Mouse (Mus musculus) gastrocnemius, postnatal 14 days (tissue): ENCODE results near the gene Naa50. TPM values are rescaled to one million over a fixed set of nuclear protein-coding genes. Genes with fewer than 3 reads are reported as not detected.

Experiments used
- DNase-seq: peaks from one replicate; pipeline ENCODE4 v3.0.0; 2021; ENCODE audit warnings: mixed read lengths
- intact Hi-C: fragments of 180-260 bp; cut with DNase I; formaldehyde crosslinking; loops from one replicate; pipeline ENCODE4 v1.15.1; 2025; ENCODE audit warnings: low total_unique reads
- long read RNA-seq, 2 experiments: library from polyadenylated mRNA; stranded (forward); transcript quantifications; one replicate each; pipeline ENCODE4 v2.0.0; 2021
- total RNA-seq, 2 experiments: library from RNA; stranded (reverse); gene quantifications; 2 replicates each; pipeline ENCODE4 v1.2.3; 2021

The Naa50 gene
- total RNA-seq: 100 to 1,000 TPM; 175 to 187 TPM
- long read RNA-seq, experiment 1, full-length matches to known transcripts: 145 of 158 reads
- long read RNA-seq, experiment 1, partial matches to known transcripts: 1 of 158 reads
- long read RNA-seq, experiment 1, other reads (novel, unspliced or antisense): 12 of 158 reads
- long read RNA-seq, experiment 2, full-length matches to known transcripts: 140 of 157 reads
- long read RNA-seq, experiment 2, partial matches to known transcripts: 1 of 157 reads
- long read RNA-seq, experiment 2, other reads (novel, unspliced or antisense): 16 of 157 reads

DNA sequence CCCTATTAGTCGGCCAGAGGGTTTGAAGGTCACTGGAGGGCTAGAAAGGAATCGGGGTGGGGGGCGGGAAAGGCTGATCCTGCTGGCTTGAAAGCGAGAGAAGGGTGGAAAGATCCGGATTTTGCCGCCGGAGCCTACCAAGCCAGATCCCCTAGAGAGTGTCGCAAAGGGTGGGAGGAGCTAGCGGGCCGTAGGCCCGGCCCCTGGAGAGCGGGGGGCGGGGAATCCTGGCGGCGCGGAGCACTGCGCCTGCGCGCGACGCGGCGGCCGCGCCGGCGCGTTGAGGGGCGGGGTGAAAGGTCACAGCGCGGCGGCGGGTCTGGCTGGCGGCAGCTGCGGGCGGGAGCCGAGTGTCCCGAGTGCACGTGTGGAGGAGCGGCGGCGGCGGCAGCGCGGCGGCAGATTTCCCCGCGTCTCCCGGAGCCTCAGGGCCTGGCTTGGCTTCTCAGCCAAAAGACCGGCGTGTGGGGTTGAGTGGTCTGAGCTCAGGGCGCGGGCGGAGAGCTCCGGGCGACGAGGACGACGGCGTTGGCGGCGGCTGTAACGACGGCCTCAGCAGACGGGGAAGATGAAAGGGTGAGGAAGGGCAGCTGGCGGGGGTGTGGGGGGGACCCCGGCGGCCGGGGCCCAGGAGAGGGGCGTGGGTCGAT lies at the start of gene Naa50, which contains the start of gene Atp6v1a:
Gene Naa50 (plus strand): TSS at position 295 of the 650 bp plus-strand sequence.
Gene Atp6v1a (minus strand): TSS at position 170 of the 650 bp plus-strand sequence.
- DNase-seq: peak; percentile 92
- intact Hi-C loops: no loop called here

DNA sequence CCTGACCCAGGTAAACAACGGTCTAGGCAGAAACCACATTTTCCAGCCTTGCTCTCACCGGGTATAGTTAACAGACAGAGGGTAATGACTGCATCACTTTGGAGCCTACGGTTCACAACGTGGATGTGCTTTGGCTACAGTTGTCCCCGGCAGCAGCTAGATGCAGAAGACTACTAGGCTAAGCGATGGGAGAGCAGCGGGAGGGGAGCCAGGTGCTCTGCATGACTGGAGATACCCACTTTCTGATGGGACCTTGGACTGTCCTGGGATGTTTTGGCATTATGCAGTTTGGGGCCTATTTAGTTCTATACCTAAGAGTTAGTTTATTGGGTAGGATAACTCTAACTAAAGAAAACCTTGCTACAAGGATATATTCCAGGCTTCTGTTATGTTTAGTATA lies 40.3 kb upstream of the Naa50 start:
- no peak for DNase-seq
- intact Hi-C loops: no loop called here

DNA sequence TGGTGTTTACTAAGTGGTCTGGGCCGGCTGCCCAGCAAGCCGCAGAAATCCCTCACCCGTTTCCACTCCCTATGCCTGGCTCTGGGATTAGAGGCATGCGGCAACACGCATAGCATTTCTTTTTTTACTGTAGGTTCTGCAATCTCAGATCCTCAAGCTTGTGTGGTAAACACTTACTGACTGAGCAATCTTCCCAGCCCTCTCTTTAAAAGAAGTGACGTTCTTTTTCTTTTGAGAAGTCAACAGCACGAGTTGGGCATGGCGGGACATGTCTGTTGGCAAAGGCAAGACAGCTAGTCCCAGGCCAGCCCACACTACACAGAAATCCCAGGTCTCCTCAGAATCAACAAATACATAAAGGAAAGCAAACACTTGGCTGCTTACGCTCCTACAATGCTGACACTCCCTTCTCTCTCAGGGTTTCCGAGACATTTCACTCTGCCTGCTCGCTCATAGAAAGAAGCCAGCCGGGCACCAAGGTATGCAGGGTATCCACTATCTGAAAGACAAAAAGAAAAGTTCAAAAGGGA lies 38.4 kb upstream of the Naa50 start:
- no peak for DNase-seq
- intact Hi-C loops: no loop called here

DNA sequence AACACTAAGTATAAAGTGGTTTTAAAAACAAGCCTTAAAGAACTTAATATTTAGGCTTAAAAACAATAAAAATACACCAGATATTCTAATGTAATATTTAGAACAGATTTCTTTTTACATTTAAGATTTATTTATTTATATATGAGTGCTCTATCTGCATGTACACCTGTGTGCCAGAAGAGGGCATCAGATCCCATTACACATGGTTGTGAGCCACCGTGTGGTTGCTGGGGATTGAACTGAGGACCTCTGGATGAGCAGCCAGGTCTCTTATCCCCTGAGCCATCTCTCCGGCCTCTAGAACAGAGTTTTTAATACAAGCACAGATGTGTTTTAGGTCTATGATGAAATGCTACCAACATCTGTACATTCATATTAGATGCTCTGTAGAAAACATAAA lies 36.7 kb upstream of the Naa50 start:
- intact Hi-C loops: no loop called here
- DNase-seq: no peak

DNA sequence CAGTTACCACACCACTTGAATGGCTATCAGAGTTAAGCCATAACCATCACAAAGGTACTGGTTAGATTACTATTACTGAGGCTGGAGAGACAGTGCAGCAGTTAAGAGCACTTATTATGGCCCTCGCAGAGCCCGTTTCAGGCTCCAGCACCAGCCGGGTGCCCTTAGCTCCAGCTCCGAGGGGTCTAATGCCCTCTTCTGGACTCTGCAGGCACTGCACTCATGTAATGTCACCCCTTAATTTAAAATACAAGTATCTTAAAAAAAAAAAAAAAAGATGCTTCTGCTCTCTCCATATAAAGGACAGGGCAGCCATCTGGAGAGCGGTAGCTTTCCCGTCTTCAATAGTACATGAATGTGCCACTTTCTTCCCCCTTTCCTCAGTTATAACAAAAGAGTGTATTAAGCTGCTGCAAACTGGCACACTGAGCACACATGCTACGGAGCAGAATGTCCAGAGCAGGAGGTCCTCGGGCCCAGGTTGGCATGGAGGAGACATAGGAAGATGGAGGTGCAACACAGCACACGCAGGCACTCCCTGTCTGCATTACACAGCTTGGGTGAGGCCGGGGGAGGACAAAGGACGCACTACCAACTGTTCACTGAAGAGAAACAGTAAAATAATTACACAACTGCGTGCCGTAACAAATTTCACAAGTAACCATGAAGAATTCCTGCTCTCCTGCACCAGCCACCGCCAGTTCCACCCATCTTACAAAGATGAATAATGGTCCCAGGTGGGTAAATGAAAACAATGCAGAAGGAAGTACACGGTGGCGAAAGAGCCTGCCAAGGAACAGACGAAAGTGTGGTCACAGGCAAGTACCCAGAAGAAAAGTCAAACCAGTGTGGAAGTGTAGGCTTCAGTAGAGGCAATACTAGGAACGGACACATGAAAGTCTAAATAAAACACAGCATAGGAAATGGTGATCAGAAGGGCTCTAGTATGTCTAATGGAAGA lies 35.5 kb upstream of the Naa50 start:
- intact Hi-C loops: no loop called here
- no peak for DNase-seq

DNA sequence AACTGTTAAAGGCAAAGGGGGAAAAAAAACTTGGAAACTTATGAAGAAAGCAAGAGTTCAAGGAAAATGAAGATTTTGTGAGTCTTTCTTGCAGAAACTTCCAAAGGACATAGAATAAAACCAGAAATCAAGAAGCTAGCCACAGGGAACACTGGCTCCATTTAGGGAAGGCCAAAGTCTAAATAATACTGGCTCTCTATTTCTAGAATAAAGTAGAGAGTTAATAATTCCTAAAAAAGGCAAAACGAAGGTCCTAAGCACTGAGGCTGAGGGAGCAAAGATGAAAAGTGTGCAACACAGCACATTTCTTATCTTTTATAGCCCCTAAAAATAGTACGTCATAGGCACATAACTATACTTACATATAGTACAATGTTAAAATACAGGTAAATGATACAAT lies 34.4 kb upstream of the Naa50 start:
- intact Hi-C loops: no loop called here
- DNase-seq: no peak

DNA sequence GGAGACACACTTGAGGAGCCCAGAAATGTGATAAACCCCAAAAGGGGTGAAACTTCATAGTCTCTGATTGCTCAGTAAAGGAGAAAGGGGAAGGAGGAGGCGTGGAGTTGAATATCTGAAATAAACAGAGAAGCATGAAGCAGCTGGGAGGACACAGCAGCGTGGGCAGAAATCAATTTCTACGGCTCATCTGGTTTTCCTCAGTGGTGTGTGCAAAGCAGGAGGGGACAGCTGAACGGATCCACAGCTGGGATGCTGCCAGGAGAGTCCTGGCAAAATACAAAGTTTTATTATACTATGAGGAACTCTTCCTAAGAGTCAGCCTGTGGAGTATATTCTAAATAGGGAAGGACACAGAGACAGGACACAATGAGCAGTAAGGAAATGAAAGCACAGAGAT lies 30.6 kb upstream of the Naa50 start:
- intact Hi-C loops: no loop called here
- DNase-seq: peak; percentile 37

DNA sequence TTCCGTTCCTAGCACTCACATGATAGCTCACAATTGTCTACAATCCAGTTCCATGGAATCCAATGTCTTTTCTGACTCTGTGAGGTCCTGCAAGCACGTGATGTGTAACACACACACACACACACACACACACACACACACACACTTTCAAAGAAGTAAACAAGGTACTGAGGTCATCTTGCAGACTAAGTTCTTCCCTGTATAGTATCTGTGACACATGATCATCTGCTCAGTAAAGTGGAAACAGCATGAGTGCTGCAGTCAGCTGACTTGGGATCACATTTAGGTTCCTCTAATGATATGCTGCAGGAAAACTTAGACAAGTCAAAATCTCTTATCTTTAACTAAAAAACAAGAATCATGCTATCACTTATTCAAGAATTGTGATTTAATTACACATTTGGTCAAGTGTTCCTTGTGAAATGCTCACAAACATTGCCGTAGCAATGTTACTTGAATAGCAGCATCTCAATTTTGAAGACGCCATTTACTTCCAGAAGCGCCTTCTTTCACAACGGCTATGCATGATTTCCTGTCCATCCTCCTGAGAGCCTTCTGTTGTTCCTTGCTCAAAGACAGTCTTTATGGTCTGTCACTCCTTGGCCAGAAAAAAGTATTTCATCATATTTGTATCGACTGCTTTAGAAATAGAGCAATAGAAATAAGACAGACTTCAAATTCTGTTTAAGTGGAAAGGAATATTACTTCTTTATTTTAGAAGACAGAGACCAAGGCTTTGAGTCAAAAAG lies 19.7 kb upstream of the Naa50 start:
- intact Hi-C loops: no loop called here
- DNase-seq: no peak

DNA sequence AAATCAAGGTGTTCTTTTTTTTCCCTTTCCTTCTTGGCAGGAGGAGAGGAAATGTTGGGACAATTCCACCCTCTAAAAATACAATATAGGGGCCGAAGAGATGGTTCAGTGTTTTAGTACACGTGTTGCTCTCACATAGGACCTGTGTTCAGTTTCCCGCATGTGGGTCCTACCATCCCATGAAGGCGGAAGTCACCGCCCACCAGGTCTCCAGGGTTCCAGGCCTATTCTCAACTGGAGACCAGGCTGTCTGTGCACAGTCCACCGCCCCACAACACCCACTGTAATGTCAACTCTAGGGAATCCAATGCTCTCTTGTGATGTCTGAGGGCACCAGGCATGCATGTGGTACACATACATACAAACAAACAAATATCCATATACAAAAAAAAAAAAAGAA lies 17.5 kb upstream of the Naa50 start:
- DNase-seq: no peak
- intact Hi-C loops: no loop called here

DNA sequence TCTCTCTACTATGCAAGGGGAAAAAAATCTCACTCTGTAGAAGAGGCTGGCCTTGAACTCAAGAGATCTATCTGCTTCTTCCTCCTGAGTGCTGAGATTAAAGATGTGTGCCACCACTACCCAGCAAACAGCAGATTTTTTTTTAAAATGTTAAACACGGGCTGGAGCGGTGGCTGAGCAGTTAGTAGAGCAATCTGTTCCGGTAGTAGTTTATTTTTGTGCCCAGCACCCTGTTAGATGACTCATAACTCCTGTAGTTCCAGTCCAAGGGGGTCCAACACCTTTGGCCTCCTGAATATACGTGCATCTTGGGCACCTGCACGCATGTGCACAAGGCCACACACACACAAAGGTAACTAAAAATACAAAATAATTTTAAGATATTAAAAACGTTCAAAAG lies 17.1 kb upstream of the Naa50 start:
- DNase-seq: no peak
- intact Hi-C loops: no loop called here

DNA sequence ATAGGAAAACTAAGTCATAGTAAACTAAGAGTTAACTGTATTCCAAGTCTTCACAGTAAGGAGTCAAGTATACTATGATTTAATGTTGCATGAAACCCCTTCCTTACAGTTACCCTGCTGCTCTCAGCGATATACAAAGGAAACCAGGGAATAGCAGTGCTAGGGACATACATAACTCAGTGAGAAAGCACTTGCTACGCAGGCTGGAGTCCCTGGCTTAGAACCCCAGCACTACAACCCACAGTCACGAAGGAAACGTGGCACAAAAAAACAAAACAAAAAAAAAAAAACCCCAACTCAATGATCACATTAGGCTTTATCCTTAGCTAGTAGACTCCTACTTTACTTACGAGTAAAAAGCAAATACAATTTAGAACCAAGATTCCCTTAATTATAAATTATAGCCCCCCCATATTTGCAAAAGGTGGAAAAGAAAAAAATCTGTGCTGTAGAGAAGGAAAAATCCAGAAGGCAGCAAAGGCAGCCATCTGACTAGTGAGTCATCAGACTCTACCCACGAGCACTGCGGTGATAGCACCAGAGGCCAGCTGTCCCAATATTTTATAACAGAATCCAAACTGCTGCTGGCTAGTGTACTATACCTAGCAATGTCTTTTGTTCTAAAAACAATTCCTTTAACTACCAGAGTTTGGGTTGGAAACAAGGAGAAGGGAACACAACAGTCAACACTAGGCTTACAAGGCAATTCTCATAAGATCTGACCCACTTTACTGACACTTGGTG lies 16.5 kb upstream of the Naa50 start:
- no peak for DNase-seq
- intact Hi-C loops: no loop called here

DNA sequence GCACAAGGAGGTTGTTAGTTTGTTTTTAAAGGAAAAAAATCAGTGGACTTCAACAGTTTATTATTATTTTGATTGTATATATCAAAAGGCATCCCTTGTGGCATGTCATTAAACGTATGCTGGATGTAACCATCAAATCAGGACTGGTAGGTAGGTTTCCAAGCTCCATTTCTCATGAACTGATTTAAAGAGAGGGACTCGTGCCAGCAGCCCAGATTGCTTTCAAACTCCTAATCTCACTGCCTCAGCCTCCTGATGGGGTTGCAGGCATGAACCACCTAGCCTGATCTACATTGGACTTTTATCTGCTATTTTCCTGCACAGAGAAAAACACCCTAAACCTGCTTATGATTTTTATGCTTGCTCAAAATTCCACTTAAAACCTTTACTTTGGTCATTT lies 15.8 kb upstream of the Naa50 start:
- DNase-seq: no peak
- intact Hi-C loops: no loop called here

DNA sequence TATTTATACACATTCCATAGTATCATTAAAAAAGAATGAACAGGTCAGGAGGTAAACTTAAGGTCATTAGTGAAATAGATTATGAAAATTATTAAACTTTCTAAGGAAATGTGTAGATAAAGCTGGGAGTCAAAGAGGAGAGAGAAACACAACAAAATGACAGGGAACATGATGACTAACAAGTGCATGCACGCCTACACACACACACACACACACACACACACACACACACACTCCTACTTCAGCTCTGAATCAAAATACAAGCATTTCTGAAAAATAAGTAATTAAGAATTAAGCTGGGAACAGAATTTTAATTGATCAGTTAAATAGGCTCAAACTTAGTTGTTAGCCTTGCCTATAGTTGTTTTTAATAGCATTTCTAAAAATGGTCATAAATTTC lies 14.9 kb upstream of the Naa50 start:
- no peak for DNase-seq
- intact Hi-C loops: no loop called here

DNA sequence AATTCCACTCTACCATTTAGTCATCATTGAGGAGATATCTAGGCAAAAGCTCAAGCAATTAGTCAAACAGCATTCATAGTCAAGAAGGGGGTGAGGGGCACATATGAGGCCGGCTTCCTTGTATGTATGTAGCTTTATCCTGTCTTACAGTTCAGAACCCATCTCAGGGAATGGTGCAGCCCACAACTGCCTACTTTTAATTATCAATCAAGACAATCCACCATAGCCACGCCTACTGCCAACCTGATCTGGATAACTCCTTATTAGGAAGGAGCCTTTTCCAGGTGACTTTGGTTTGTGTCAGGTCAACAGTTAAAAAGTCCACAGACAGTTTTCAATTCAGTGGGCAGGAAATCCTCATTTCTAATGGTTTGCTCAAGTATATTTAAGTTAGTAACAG lies 14.2 kb upstream of the Naa50 start:
- DNase-seq: no peak
- intact Hi-C loops: no loop called here

DNA sequence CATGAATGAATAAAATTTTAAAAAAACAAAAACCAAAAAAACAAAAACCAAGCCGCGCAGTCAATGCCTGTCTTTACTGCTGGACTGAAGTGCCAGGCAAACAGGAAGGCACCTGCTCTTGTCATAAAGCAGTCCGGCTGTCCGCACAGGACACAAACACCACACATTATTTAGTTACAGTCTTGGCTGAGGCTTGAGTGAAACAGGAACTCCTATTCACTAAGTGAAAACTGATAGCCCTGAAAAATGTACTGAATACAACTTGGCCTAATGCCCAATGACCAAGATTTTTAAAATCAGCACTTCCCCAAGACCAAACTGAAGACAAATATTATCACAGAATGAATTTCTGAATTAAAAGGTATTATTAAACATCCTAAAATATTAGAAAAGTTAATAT lies 13.2 kb upstream of the Naa50 start:
- DNase-seq: no peak
- intact Hi-C loops: no loop called here

DNA sequence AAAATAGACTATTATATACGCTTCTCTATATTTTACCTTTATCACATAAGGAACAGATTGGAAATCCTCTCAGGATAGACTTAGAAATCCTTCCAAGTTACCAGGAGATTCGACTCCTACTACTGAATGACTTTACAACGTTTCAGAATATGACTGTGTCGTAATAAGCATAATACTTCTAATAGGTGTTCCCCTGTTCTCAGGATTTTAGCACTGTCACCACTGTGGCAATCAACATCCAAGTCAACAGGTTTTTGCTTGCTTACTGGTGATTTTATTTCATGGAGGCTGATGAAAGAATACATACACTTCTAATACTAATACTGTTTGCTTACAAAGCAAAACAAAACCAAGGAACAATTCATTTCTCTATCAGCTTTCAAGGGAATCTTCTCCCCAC lies 7.3 kb upstream of the Naa50 start:
- intact Hi-C loops: no loop called here

DNA sequence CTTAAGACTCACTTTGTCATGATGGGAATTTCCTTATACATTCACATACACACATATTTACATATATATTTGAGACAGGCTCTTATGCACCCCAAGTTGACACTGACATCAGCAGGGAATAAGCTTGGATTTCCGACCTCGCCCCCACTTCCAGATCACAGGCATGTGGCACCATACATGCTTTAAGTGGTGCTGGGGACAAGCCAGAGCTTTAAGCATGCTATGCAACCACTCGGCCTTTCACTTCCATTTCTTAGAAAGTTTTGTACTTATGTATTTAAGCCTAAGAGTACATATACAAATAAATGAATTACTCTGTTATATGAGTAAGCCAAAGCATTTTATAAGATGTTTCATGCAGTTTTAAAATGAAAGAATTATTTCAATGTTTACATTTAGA lies 6.4 kb upstream of the Naa50 start:
- intact Hi-C loops: no loop called here
- no peak for DNase-seq

More for the DNA sequence above, 7.3 kb upstream of the Naa50 start:
- DNase-seq: no peak

DNA sequence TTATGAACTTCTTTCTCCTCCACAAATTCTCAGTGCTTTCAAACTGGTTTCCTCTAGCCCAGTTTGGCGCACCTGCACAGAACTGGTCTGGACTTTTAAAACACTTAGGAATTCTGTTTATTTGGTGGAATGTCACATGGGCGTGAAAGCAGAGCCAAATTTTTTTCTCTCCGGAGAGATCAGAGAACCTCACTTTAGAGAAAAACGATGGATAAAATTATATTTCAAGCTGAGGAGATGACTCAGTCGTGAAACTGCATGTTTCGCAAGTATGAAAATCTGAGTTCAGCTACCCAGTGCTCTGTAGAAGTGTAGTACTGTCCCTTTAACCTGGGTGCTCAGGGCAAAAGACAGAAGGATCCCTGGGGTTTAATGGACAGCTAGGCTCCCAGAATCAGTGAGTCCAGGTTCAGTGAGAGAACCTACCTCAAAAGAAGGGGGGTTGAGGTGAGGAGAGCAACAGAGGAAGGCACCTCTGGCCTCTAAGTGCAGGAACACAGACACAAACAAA lies 3.1 kb upstream of the Naa50 start:
- intact Hi-C loops: no loop called here
- no peak for DNase-seq
